Mouse (Mus musculus): ENCODE results near the gene Rnf32. TPM values are rescaled to one million over a fixed set of nuclear protein-coding genes. Genes with fewer than 3 reads are reported as not detected.

The Rnf32 gene
- polyA plus RNA-seq, 1 experiment from 2014 or later = 19.7 TPM

Other genes with a start within 250 kb of the Rnf32 start
- 34.8 and 38.2 TPM in 2 replicates for gene Lmbr1, start 182.4 kb downstream of the Rnf32 start, polyA plus RNA-seq (2015; fragmentation: Nextera tagmentation; extraction: Ambion mirVana)
- 20.6 and 22.6 TPM in 2 replicates for gene Nom1, start 238.7 kb downstream of the Rnf32 start, polyA plus RNA-seq (2015; fragmentation: Nextera tagmentation; extraction: Ambion mirVana)

Data from midbrain, embryonic 15.5 days (tissue).